Mouse (Mus musculus): ENCODE data around the gene Dhx9. TPM values are rescaled to one million over a fixed set of nuclear protein-coding genes. Genes with fewer than 3 reads are reported as not detected.
"Not testable (repeated sequence)": the region's sequence is repeated elsewhere in the genome, so short reads cannot be mapped to it uniquely, and the experiment has no call there.

Gene Dhx9
- total RNA-seq (2021): 116 and 128 TPM in 2 replicates
- long read RNA-seq, full-length matches to known transcripts: 5 of 8 reads
- long read RNA-seq, partial matches to known transcripts: 2 of 8 reads
- long read RNA-seq, other reads (novel, unspliced or antisense): 1 of 8 reads

DNA sequence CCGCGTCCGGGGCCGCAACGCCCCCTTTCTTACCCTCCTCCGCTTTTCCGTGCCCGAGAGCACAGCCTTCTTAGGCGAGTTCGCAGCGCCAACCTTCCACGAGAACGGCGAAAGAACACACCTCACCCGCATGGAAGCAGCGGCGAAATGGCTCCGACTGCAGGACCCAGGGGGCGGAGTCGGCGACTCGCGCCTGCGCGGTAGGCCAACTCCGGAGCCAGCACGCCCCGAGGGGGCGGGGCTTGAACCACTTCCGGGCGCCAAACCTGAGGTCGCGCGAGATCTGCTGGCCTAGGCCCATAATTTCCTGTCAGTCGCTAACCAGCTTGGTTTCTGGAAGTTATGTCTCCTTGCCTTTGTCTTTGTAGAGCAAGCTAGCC, at the start of gene Dhx9:
Dhx9 (minus strand) TSS at position 161 of the 380 bp plus-strand sequence.
- peak; percentile 99 for DNase-seq

GRCm38 (mm10) chr1:153535611-153536010, 48.2 kb upstream of the Dhx9 start:
- peak; percentile 67 for DNase-seq

DNA sequence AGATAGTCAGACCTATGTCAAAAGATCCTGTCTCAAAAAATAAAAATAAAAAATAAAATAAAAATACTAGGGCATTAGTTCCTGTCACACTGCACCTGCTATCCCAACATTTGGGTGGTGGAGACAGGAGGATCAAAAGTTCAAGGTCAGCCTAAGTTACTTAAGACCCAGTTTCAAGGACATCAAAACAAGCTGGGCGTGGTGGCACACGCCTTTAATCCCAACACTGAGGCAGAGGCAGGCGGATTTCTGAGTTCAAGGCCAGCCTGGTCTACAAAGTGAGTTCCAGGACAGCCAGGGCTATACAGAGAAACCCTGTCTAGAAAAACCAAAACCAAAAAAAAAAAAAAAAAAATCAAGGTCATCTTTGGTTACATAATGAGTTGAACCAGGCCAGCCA, 45.4 kb upstream of the Dhx9 start:
- DNase-seq: not testable (repeated sequence)

DNA sequence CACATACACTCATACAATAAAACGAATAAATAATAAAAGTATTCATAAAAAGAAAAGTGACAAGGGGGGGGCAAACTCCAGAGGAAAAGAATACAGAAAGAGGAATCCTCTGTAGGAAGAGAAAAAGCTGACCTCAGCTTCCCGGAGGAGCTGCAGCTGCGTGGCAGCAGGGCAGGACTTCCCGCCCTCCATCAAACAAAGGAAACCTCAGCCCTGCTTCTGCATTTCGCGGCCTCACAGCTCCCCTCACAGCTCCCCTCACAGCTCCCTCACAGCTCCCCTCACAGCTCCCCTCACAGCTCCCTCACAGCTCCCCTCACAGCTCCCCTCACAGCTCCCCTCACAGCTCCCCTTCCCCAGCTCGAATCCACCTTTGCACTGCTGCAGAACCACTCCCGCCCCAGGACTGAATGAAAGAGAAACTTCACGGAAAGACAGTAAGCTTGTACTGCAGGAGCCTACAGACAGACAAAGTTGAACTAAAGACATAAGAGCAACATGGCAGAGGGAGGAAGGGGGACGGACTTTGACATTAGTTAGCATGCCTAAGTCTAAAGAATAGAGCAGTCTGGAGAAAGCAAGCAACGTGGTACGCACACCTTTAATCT, 44.9 kb upstream of the Dhx9 start:
- DNase-seq: peak; percentile 6

- no peak for DNase-seq
Observed at GRCm38 (mm10) chr1:153531677-153532233, 44.3 kb upstream of the Dhx9 start.

DNA sequence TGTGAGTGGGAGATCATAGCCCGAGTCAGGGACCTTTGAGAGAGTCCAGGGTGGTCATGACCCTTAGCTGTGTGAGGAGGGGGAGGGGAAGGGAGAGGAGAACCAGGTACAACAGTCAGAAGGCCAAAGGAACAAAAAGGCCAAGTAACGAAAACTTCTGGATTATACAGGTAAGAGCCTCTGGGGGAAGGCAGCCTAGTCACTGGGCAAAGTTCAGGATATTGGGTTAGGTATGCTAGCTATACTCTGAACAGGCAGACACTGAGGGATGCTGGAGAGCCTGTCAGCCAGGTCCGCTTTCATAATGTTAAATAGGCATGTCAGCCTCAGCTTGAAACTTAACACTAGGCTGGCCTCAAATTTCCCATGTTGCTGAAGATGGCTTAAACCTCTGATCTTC, 34.7 kb upstream of the Dhx9 start:
- no peak for DNase-seq

DNA sequence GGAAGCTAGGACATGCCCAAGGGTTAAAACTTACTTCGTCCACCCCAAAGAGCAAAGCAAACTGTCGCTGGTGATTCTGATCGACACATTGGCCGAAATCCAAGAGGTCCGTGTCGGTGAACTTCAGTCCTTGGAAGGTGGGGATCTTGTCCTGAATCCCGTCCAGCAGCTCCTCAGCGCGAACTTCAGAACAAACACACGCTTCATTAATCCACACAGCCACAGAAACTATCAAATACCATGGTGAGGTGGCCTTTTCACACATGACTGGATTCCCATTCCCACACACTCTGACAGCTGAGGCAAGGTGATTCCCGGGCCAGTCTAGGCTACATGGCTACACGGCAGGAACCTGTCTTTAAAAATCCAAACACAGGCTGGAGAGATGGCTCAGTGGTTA, 27.9 kb upstream of the Dhx9 start:
- no peak for DNase-seq

DNA sequence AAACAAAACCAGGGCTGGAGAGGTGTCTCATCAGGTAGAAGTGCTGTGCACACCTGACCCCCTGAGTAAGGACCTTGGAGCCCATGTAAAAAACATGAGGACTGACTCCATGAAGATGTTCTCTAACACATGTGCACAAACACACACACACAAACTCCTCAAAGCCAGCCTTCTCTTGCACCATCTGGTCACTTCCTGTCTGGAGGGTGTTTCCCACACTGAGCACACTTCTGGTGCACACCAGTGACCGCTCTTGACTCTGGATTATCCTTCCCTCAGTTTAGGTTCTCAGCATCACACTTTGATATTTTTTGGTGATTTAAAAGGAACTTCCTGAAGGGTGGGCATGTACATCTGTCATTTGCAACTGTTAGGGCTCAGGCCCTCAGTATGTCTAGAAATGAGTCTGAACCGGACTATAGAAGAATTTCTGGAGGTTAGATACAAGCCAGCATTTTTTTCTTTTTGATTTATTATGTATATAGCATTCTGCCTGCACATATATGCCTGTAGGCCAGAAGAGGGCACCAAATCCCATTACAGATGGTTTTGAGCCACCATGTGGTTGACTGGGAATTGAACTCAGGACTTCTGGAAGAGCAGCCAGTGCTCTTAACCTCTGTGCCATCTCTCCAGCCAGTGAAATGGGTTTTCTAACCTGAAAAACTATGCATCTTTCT, 23.0 kb upstream of the Dhx9 start:
- no peak for DNase-seq

DNA sequence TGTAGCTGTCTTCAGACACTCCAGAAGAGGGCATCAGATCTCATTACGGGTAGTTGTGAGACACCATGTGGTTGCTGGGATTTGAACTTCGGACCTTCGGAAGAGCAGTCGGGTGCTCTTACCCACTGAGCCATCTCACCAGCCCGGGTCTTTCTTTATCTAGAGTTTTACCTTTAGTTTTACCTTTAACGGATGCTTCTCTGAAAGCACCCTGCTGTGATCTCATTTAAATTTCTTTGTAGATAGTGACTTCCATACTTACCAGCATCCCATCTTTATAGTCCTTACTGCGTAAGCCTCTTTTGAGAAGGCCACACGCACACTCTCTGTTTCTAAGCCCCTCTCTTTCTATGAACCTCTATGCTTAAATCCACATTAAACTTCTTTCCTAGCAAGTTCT, 22.1 kb upstream of the Dhx9 start:
- not testable (repeated sequence) for DNase-seq

DNA sequence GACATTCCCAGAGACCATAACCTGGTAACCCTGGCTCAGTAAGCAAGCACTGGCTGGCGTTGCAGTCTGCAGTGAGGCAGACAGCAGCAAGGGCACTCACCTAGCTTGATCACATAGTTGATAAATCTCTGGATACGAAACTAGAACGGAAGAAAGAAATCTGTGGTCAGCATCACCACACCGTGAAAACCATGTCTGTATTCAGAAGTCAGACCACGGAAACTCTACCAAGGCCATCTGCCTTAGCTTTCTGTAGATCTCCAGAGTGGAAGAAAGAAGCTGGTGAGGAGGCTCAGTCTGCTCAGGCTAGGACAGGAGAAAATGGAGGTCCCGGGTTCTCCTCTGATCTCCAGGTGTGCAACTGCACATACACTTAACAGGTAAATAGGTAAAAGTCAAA, 21.6 kb upstream of the Dhx9 start:
- no peak for DNase-seq

DNA sequence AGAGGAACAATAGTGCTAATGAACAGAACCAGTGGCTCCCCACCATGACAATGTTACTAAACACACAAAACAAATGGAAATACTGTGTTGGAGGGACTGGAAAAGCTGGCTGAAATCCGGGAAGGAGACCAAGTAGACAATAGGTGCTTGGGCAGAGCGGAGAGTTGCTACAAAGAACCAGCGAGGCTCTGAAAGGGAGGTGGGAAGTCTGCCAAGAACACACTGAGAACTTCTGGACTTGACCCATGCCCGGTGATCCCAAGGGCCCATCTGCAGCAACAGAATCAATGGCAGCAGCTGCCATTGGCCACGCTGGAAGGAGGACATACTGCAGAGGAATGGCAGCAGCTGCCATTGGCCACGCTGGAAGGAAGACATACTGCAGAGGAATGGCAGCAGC, 18.8 kb upstream of the Dhx9 start:
- DNase-seq: peak; percentile 32

DNA sequence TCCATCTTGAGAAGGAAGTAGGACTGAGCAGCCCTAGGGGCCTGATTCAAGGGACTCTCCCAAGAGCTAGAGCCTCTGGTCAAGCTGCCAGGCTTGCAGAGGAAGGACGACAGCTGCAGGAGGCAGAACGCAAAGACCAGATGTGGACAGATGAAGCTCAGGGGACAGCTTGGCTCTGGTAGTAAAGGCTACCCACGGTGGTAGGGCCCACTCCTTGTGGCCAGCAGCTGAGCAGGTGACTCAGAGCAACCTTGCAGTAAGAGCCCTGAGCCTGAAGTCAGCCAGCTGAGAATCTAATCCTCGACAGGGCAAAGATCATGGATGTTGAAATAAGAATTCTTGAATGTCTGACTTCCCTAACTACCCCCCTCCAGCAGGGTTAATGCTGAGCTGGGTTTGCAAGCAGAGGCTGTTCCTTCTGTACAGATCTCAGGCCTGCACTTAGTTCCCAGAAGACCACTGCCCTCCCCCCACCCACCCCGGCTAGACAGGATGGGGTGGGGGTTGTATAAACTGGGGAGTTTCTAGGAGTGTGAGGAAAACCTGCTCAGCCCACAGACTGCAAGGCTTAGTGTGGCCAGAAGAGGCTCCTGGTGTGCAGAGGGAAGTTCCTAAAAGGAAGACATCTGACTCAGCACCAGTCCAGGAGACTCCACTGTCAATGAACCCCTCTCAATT, 14.3 kb upstream of the Dhx9 start:
- DNase-seq: no peak

GRCm38 (mm10) chr1:153500030-153500429, 12.6 kb upstream of the Dhx9 start:
- no peak for DNase-seq

GRCm38 (mm10) chr1:153496030-153496429, 8.6 kb upstream of the Dhx9 start:
- DNase-seq: no peak

DNA sequence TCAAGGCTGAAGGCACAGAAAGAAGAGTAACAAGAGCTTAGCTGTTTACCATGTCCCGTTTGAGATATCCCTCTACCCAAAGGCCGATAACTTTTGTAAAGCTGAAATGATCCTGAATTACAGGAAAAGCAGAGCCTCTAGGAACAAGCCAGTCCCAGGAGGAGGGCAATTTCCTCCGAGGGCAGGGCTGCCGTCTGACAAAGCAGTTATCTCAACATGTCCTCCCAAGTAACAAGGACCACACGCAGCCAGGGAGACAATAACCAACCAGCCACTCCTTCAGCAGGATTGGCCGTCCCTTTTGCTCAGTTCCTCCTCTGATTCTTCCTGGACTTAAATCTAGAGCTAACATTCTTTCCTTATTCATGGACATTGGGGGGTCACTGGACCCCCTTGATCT, 6.5 kb upstream of the Dhx9 start:
- no peak for DNase-seq

DNA sequence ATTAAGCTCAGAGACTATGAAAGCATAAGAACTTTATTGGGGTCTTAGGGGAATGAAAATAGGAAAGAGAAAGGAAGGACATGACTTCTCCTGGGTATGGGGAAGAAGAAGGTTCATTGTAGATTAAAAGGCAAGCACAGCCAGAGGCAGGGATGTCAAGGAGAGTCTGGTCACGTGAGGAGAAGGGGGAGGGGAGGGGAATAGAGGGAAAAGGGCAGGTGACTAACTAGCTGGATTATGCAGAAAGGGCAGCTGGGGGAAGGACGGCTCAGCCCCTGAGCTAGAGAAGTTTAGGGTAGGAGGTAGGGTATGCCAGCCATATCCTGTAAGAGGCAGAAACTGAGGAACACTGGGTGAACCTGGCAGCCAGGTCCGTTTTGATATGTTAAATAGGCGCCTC, 5.9 kb upstream of the Dhx9 start:
- peak; percentile 29 for DNase-seq

DNA sequence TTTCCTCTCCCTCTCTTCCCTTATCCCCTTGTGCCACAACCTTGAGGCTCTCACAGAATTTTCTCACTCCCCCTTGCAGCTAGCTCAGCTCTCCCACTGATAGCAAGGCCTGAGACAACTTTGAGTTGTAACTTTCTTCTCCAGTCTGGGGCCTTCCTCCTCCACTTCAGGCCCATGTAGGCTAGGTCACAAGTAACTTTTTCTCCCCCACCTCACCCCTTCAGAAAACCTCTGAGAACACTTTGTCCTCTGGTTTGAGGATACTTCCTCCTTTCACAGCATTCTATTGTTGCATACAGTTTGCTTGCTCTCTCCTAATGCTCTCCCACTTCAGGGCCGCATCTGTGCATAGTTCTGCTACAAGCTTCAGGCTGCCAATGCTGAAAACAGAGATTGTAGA, 4.4 kb upstream of the Dhx9 start:
- no peak for DNase-seq

DNA sequence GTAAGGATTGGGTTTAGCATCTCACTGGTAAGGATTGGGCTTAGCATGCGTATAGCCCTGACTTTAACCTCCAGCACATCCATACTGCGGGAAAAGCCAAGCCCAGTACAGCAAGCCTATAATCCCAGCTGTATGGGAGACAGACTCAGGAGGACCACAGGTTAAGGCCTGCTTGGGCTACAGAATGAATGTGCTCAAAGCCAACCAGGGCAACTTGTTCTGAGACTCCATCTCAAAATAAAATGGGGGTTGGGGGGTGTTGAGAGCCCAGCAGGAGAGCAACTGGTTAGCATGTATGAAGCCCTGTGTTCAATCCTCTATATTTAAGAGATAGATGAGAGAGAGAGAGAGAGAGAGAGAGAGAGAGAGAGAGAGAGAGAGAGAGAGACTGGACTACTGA, 3.9 kb upstream of the Dhx9 start:
- DNase-seq: no peak

- DNase-seq: no peak
Observed at GRCm38 (mm10) chr1:153489963-153490362, 2.5 kb upstream of the Dhx9 start.

DNA sequence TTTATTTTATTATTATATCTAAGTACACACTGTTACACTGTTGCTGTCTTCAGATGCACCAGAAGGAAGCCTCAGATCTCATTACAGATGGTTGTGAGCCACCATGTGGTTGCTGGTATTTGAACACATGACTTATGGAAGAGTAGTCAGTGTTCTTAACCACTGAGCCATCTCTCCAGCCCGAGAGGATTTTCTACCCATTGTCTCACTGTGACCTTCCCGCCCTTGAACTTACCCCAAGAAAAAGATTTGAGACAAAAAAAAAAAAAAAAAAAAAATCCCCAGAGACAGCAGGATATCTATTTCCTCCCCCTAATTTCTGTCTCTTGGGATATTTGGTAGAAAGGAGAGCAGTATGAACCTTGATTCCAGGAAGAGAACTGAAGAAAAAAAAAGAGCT, 2.1 kb upstream of the Dhx9 start:
- DNase-seq: no peak

DNA sequence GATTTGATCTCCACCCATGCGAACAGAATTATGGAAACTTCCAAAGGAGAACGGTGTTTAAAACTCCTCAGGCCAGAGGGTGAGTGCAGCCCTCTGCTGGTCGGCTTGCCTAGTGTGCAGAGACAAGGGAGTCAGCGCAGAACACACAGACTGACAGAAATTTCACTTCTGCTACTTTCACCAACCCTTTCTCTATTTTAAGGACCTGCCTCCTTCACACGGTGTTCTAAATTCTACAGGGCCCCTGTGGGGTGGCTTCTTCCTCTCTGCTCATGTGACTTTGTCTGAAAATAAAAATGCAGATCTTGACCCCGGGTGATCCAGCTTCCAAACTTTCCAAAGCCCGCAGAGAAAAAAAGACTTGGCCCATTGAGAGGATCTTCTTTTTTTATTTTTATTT, 1.7 kb upstream of the Dhx9 start:
- DNase-seq: no peak

GRCm38 (mm10) chr1:153486767-153487499, 527 bp downstream of the Dhx9 start:
- peak; percentile 50 for DNase-seq

DNA sequence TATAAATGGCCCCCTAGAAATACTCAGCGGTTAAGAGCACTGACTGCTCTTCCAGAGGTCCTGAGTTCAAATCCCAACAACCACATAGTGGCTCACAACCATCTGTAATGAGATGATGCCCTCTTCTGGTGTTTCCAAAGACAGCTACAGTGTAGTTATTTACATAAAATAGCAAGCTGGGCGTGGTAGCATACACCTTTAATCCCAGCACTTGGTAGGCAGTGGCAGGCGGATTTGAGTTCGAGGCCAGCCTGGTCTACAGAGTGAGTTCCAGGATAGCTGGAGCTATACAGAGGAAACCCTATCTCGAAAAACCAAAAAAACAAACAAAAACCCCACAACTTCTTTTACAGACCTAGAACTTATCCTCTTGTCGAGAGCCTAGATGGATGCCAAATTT, 1.3 kb downstream of the Dhx9 start:
- not testable (repeated sequence) for DNase-seq
